Mouse (Mus musculus): Measurements from ENCODE around the gene Unc13a.

DNA sequence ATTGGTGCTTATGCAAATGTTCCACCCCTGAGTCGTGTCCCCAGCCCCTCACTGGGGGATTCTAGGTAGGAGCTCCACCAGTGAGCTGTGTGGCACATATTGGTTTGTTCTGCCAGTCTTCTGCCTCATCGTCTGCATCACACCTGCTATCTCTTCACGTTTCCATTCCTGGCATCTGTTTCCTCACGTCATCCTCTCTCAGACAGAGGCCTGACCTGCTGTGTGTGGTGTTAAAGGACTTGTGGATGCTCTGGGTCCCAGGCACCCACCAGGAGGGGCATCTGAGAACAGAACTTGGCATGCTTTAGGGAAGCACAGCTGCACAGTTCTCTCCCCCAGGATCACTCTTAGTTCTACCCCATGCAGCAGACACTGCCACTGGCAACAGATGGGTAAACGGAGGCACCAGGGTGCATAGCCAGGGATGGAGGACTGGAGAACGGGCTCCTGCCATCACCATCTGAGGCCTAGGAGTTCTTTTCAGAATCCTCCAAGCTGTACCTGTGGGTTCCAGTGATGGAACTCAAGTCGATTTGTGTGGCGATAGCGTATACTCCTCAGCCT is 4.0 kb upstream of the Unc13a start:
- TF ChIP-seq CTCF (IDR thresholded peaks at IDR 0.05; ENCODE audit: control insufficient read depth, insufficient read depth, insufficient read length): no peak
- no peak for TF ChIP-seq USF1 (IDR thresholded peaks at IDR 0.05; ENCODE audit: low read depth)
- no peak for TF ChIP-seq CEBPB (IDR thresholded peaks at IDR 0.05; ENCODE audit: low read depth)
- no peak for TF ChIP-seq MAX (IDR thresholded peaks at IDR 0.05)
- no peak for TF ChIP-seq MYOG (IDR thresholded peaks at IDR 0.05; ENCODE audit: control insufficient read depth, extremely low read depth, insufficient read length)
- no peak for TF ChIP-seq MYOD1 (IDR thresholded peaks at IDR 0.05; ENCODE audit: control insufficient read depth, insufficient read length, low read depth)
- TF ChIP-seq FOSL1 (IDR thresholded peaks at IDR 0.05; ENCODE audit: insufficient read depth, low read length, poor library complexity, severe bottlenecking): no peak
